Mouse (Mus musculus) limb, embryonic 13.5 days (tissue): ENCODE data around the gene Sohlh2. TPM values are rescaled to one million over a fixed set of nuclear protein-coding genes. Genes with fewer than 3 reads are reported as not detected.

ENCODE experiments used
- ATAC-seq: fragments of 200-750 bp; cut with Nextera tagmentation; 2 replicates; pipeline ENCODE4 v1.8.0; 2017; ENCODE audit warnings: low read depth, moderate number of reproducible peaks, moderate TSS enrichment; ENCODE audit not compliant: low FRiP score
- H3K27ac ChIP-seq: fragments of 300-500 bp; sonication (generic); 2 replicates; pipeline ENCODE4 v1.5.1; 2015; ENCODE audit warnings: inconsistent platforms, mild to moderate bottlenecking, moderate library complexity
- H3K27me3 ChIP-seq: fragments of 300-500 bp; sonication (generic); 2 replicates; pipeline ENCODE4 v1.6.1; 2015; ENCODE audit warnings: mild to moderate bottlenecking, inconsistent platforms
- H3K36me3 ChIP-seq: fragments of 300-500 bp; sonication (generic); 2 replicates; pipeline ENCODE4 v1.6.1; 2015; ENCODE audit warnings: inconsistent platforms, mild to moderate bottlenecking, moderate library complexity
- H3K4me1 ChIP-seq: fragments of 300-500 bp; sonication (generic); 2 replicates; pipeline ENCODE4 v1.6.1; 2015; ENCODE audit warnings: inconsistent platforms
- H3K4me2 ChIP-seq: fragments of 300-500 bp; sonication (generic); replicated peaks from 2 replicates; pipeline ENCODE4 v1.6.1; 2015; ENCODE audit warnings: inconsistent platforms, mild to moderate bottlenecking, moderate library complexity
- H3K4me3 ChIP-seq: fragments of 300-500 bp; sonication (generic); 2 replicates; pipeline ENCODE4 v1.5.1; 2015; ENCODE audit warnings: moderate library complexity, mild to moderate bottlenecking, inconsistent platforms
- H3K9ac ChIP-seq: fragments of 300-500 bp; sonication (generic); 2 replicates; pipeline ENCODE4 v1.6.1; 2015; ENCODE audit warnings: mild to moderate bottlenecking, inconsistent platforms
- H3K9me3 ChIP-seq: fragments of 300-500 bp; sonication (generic); 2 replicates; pipeline ENCODE4 v1.6.1; 2016; ENCODE audit warnings: inconsistent platforms
- WGBS: fragments of 180-500 bp; shearing (Covaris S2); methylation state at CpG from one replicate; pipeline ENCODE4 v1.1.7; 2015; 5-methylcytosine and 5-hydroxymethylcytosine counted together
- microRNA-seq: library from miRNA; unstranded; fragments of <30 nt; microRNA quantifications from one replicate; pipeline ENCODE4, GENCODE M21; 2016
- polyA plus RNA-seq: library from polyadenylated mRNA; unstranded; fragments of >200 nt; fragmentation: Nextera tagmentation; extraction: Ambion mirVana; gene quantifications from 2 replicates; pipeline ENCODE4 v1.2.1, GENCODE M21; 2015

The Sohlh2 gene
- polyA plus RNA-seq, 1 experiment from 2014 or later, result not detected

DNA sequence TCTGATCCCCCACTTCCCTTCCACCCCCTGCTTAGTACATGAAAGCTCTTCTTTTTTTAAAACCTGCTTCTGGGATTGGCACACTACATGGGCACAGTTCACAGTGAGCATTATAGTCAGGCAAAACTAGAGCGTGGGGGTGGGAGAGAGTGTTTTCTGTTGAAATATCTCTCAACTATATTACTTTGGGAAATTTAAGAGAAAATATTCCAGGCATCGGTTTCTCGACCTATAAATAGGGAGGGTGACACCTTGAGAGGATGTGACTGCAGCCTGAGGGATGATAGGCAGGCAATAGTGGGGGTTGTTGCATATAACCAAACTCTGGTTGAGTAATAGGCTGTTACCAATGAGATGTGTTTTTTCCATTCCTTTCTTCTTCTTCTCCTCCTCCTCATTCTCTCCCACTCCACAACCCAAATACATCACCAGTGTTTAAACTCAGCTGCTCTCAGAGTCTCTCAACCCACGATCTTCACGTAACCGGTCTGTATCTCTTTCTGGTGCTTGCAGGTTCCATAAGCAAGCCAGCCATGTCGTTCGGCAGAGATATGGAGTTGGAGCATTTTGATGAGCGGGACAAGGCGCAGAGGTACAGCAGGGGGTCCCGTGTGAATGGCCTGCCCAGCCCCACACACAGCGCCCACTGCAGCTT lies 64.9 kb downstream of the Sohlh2 start:
- H3K36me3 ChIP-seq, result peaks cover 17% of the 10 kb centered on the region; the same call in 1 of the 2 replicates
- H3K27ac ChIP-seq, result no peak overlapping the region
- no peak overlapping the region for H3K4me3 ChIP-seq
- WGBS, result 89% methylated on average over 12 of the region's 12 CpGs
- H3K4me2 ChIP-seq, result no peak overlapping the region
- no peak overlapping the region for H3K9ac ChIP-seq
- H3K9me3 ChIP-seq, result no peaks in the 10 kb centered on the region
- no peak for ATAC-seq
- peaks cover 21% of the 10 kb centered on the region for H3K4me1 ChIP-seq
- no peaks in the 10 kb centered on the region for H3K27me3 ChIP-seq

DNA sequence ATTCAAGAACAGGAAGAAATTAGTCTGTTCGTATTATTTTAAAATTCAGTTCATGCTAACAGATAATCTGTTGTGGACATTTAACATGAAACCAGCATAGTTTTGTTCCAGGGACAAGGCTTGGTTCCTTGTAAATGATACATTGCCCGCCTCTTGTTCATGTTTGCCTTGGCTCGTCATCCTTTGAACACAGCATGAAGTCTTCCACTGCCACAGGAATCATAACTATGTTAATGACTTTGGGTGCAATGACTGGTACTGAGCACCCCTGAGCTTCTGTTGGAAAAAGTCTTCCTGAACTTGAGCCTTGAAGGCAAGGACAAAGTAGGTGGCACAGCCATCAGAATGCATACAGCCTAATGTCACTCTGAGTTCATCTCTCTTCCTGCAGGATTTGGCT lies 66.2 kb downstream of the Sohlh2 start:
- 85% methylated on average over 3 of the region's 3 CpGs for WGBS
- no peak overlapping the region for H3K4me3 ChIP-seq
- no peak overlapping the region for H3K27ac ChIP-seq
- no peaks in the 10 kb centered on the region for H3K27me3 ChIP-seq
- no peaks in the 10 kb centered on the region for H3K9me3 ChIP-seq
- H3K36me3 ChIP-seq, result peaks cover 24% of the 10 kb centered on the region
- H3K4me2 ChIP-seq, result no peak overlapping the region
- no peak for ATAC-seq
- peaks cover 15% of the 10 kb centered on the region for H3K4me1 ChIP-seq
- no peak overlapping the region for H3K9ac ChIP-seq

DNA sequence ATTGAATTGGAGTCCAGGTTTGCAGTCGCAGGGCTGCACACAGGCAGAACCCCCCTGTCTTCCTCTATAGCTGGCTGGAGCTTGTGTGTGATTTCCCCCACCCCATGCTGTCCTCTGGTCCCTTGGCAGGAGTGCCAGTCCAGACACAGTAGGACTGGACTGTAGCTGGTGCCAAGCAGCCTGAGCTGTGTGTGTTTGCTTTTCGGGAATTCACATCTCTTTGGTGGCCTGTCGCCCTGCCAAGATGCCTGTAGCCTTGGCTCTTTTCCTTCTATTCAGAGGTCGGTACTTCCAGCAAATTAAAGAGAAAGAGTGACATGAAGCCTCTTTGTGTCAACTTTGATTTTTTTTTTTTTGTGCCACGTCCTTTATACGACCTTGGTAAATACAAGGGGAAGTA lies 66.7 kb downstream of the Sohlh2 start:
- WGBS, result 80% methylated on average over 6 of the region's 6 CpGs
- ATAC-seq, result no peak
- H3K9me3 ChIP-seq, result no peaks in the 10 kb centered on the region

DNA sequence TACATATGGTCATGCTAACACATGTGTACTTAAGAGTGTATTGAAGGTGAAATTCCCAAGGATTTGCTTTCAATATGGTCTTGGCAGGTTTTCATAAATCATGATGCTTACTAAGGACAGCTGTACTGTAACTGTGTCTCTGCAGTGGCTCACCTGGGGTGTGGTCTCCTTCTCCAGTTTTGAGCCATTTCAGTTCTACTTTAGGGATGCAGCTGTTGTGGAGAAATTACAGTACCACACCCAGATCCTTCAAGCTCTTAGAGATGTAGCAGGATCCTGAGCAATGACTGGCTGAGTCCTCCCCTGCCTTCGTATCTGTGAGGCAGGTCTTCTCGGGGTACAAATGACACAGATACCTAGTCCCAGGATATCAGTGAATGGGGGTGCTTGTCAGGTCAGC lies 68.8 kb downstream of the Sohlh2 start:
- H3K27ac ChIP-seq, result no peak overlapping the region
- no peak overlapping the region for H3K4me3 ChIP-seq
- peaks cover 29% of the 10 kb centered on the region for H3K36me3 ChIP-seq
- H3K27me3 ChIP-seq, result no peaks in the 10 kb centered on the region
- H3K9ac ChIP-seq, result no peak overlapping the region
- WGBS, result 85% methylated on average over 2 of the region's 2 CpGs
- no peak overlapping the region for H3K4me2 ChIP-seq
- H3K9me3 ChIP-seq, result no peaks in the 10 kb centered on the region
- H3K4me1 ChIP-seq, result 0 out of 2 replicates have a peak, but pooled peaks cover 4% of the 10 kb centered on the region
- no peak for ATAC-seq

More for the DNA sequence above, 66.7 kb downstream of the Sohlh2 start:
- no peak overlapping the region for H3K9ac ChIP-seq
- no peak overlapping the region for H3K4me2 ChIP-seq
- H3K36me3 ChIP-seq, result peaks cover 26% of the 10 kb centered on the region
- H3K4me3 ChIP-seq, result no peak overlapping the region
- peaks cover 12% of the 10 kb centered on the region for H3K4me1 ChIP-seq
- H3K27me3 ChIP-seq, result no peaks in the 10 kb centered on the region
- H3K27ac ChIP-seq, result no peak overlapping the region

Small RNAs within 50 kb of the gene (microRNA-seq; reads per million reads assigned to microRNA genes)
- not detected for gene Gm22029

Other genes with a start within 250 kb of the Sohlh2 start
- gene Ccna1, start 126.5 kb upstream of the Sohlh2 start, polyA plus RNA-seq, result 1.6 and 2.3 TPM in 2 replicates
- gene Spg20, start 69.9 kb upstream of the Sohlh2 start, polyA plus RNA-seq, result 87.7 and 92.6 TPM in 2 replicates
- gene Ccdc169, start 44.7 kb upstream of the Sohlh2 start, polyA plus RNA-seq, result 0.10 TPM in 1 of 2 replicates, not detected in the other
- gene Dclk1, start 60.3 kb downstream of the Sohlh2 start, polyA plus RNA-seq, result 73.5 and 84.6 TPM in 2 replicates